Mouse (Mus musculus): ENCODE data around the gene Edil3. TPM values are rescaled to one million over a fixed set of nuclear protein-coding genes. Genes with fewer than 3 reads are reported as not detected.

The Edil3 gene
- total RNA-seq, 2 experiments from 2014 or later: 67.3 to 73.8 TPM

DNA sequence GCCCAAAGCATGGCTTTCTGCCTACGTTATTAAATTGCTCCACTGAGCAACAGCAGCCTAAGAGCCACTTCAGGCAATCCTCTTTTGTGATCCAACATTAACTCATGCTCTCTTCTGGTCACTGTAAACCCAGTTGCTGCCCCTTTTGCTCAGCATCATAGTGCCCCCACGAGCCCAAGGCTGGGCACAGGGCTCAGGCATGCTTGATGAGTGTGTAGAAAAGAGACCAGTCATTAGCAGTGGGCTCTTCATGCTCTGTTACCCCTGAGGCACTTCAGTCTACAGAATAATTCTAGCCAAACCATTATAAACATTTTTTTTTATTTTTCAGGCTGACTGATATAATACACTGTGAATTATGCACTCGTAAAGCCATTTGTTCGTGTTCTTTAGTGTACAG is 517.8 kb downstream of the Edil3 start:
- Histone ChIP-seq H3K4me3 (no peak overlapping the region), H3K27ac (peak overlapping the region; percentile 54)
- DNase-seq (ENCODE audit: low spot score in 2 of 2): no peak
- peak; percentile 14 for TF ChIP-seq CTCF (conservative IDR thresholded peaks at IDR 0.05)

DNA sequence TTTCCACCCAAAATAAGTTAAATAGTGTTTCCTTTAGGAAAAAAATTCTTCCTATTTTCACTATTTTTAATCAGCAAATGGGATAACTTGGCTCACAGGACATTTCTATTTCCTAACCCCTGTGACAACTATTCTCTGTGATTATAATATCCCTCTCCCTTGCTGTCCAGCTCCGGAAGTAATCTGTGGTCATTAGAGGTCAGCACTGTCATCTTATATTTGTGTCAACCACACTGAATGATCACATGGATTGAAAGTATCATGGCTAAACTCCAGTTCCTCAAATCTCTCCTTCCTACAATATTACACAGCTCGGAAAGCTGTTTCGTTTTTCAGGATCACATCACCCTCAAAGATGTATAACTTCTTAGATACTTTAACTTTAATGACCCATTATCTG is 518.5 kb downstream of the Edil3 start:
- no peak for TF ChIP-seq CTCF (conservative IDR thresholded peaks at IDR 0.05)
- no peak for DNase-seq (ENCODE audit: low spot score in 2 of 2)
- Histone ChIP-seq H3K4me3 (no peak overlapping the region), H3K27ac (no peak overlapping the region)

DNA sequence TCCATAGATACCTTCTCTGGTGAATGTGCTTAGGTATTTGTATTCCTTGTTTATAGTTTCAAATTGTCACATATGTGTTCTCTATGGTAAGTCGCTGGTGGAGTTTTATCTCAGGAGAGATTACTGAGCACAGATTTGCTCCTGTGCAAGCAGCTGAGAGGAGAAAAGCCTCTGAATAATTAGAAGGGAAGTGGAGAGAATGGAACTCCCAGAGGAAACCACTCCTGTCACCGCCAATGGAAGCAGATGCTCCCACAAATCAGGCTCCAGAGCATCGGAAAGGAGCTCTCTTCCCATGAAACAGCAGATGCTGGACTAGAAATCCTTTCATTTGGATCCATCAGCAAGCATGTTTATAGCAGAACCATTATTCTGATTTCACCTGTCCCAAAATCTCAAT is 534.0 kb downstream of the Edil3 start:
- TF ChIP-seq CTCF (conservative IDR thresholded peaks at IDR 0.05): no peak
- no peak overlapping the region for H3K27ac ChIP-seq
- no peak overlapping the region for H3K4me3 ChIP-seq
- DNase-seq (ENCODE audit: low spot score in 2 of 2): no peak

DNA sequence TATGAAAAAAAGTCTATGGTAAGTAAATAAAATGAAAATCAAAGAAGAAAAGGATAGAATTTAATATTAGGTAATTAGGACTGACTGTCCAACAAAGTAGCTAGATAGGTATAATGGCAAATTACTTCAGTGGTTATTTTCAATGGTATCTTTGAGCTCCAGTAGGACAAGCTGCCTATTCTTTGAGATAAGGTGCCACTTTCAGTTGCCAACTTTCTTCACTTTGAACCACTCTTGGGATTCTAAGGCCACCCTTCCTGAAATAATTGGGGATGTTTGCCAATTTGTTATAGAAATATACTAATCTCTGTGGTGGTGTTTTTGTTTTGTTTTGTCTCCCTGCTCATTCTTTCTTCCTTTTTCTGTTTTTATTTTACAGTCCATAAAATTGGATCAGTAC is 537.1 kb downstream of the Edil3 start:
- no peak overlapping the region for H3K27ac ChIP-seq
- DNase-seq (ENCODE audit: low spot score in 2 of 2): no peak
- no peak for TF ChIP-seq CTCF (conservative IDR thresholded peaks at IDR 0.05)
- H3K4me3 ChIP-seq: no peak overlapping the region

DNA sequence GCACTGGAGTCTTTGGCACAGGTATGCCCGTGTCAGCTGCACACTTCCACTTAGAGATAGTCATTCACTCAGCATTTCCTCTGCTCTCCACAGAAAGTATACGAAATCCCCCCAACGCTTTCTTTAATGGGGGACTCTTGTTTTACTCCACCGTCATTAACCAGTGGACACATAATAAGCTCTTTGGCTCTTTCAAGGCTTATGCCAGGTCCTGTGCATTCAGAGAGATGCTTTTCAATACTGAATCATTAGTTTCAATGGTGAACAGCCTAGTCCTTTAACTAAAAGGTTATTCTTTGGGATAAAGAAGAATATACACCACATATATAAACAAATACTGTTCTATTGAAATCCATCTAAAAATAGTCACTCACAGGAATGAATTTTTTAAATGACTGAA is 541.0 kb downstream of the Edil3 start:
- DNase-seq (ENCODE audit: low spot score in 2 of 2): no peak
- no peak overlapping the region for H3K4me3 ChIP-seq
- no peak for TF ChIP-seq CTCF (conservative IDR thresholded peaks at IDR 0.05)
- H3K27ac ChIP-seq: no peak overlapping the region

DNA sequence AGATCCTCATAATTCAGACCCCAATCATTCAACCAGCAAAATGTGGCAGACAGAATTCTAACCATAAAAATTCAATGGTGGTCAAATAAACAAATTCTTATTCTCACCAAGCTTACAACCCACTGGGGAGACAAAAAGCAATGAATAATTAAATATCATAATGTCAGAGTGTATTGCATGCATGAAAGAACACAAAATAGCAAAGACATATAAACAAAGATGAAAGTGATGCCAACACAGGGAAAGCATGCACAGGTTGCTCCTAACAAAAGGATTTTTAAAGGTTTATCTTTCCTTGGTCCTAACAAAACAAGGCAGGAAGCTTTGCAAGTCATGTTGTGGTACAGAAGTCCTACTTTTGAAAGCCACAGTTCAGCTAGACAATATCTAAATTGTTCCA is 550.0 kb downstream of the Edil3 start:
- no peak overlapping the region for H3K27ac ChIP-seq
- TF ChIP-seq CTCF (conservative IDR thresholded peaks at IDR 0.05): no peak
- no peak for DNase-seq (ENCODE audit: low spot score in 2 of 2)
- no peak overlapping the region for H3K4me3 ChIP-seq

DNA sequence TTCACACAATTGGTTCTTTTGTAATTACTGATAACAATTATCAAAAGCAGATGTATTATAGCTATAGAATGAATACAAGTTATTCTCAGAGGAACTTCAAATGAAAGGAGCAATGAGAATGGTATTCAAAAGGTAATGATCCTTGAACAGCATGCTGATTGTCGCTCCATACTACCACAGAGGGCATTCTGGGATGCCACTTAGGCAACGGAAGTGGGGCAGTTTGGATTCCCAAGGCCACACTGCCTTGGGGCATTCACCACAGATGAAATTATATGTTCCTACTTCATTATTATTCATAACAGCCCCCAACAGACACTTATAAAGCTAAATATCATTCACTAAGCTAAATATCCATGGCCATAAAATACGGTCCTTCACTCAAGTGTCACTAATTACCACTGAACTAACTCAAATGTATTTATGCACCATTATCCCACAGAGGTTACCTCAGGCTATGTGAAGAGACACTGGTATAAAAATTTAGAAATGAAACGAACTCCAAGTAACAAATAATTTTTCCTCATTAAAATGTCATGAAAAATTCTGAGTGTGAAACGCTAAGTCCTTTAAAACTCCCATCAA is 550.5 kb downstream of the Edil3 start:
- Histone ChIP-seq H3K4me3 (no peak overlapping the region), H3K27ac (no peak overlapping the region)
- no peak for DNase-seq (ENCODE audit: low spot score in 2 of 2)
- TF ChIP-seq CTCF (conservative IDR thresholded peaks at IDR 0.05): no peak

Data from layer of hippocampus, adult 2 months (tissue).